Mouse (Mus musculus): Measurements from ENCODE around the gene Pck2. TPM values are rescaled to one million over a fixed set of nuclear protein-coding genes. Genes with fewer than 3 reads are reported as not detected.

Gene Pck2
- polyA plus RNA-seq, 1 experiment from 2014 or later = 23.6 TPM

DNA sequence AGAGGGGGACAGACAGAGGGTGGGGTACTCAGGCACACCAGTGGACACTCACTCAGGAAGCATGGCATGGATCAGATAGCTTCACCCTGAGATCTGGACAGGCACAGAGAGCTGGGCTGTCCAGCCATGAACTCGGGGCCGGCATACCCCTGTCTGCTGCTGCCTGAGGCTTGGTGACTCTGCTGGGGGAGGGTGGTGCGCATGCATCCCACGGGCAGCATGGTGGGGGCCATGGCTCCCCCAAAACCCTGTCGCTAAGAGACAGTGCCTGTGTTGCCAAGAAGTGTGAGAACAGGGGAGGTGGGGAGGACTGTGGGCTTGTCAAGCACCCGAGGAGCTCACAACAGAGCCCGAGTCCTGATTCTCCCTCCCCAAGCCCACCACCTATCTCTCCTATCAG is 29.0 kb upstream of the Pck2 start:
- Histone ChIP-seq H3K9me3 (no peaks in the 10 kb centered on the region), H3K27ac (replicated peaks) (no peak overlapping the region), H3K36me3 (replicated peaks) (no peaks in the 10 kb centered on the region), H3K4me1 (peaks cover 11% of the 10 kb centered on the region), H3K27me3 (replicated peaks; ENCODE audit: low read depth, poor library complexity, severe bottlenecking) (peaks cover 38% of the 10 kb centered on the region), H3K4me3 (no peak overlapping the region)
- WGBS = 68% methylated on average over 7 of the region's 7 CpGs
- DNase-seq (ENCODE audit: low spot score) = no peak

DNA sequence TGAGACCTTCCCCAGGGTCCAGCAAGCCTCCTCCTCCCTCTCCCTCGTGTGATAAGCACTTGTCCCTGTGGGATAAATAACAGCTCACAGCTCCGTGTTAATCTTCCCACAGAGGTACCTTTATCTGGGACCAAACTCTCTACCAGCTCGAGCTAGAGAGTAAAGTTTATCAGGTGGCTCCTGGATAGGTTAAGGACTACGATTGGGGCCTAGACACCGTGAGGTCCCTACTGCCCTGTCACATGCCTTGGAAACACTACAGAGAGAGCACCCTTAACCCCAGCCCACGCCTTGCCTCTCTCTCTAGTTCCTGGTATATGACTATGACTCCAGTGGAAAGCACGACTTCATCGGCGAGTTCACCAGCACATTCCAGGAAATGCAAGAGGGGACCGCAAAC is 26.1 kb upstream of the Pck2 start:
- Histone ChIP-seq H3K9me3 (no peaks in the 10 kb centered on the region), H3K27ac (replicated peaks) (no peak overlapping the region), H3K4me1 (peaks cover 12% of the 10 kb centered on the region), H3K36me3 (replicated peaks) (no peaks in the 10 kb centered on the region), H3K27me3 (replicated peaks; ENCODE audit: low read depth, poor library complexity, severe bottlenecking) (peaks cover 61% of the 10 kb centered on the region), H3K4me3 (no peak overlapping the region)
- WGBS = 74% methylated on average over 10 of the region's 10 CpGs
- no peak for DNase-seq (ENCODE audit: low spot score)

DNA sequence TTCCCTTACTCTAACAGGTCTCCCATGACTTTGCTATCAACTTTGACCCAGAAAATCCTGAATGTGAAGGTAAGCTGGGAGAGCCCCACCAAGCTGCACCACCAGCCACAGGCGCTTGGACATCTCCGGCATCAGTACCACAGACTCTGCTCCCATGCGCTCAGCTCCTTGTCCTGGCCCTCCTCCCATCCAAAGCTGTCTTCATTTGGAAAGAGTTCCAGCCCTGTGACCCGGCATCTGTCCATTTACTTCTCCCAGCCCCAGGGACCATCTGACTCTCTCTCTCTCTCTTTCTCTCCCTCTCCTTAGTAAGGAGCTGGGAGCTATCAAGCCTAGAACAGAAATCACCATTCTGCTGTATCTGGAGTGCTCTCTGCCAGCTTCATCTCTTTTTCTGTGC is 24.2 kb upstream of the Pck2 start:
- H3K4me3 ChIP-seq = no peak overlapping the region
- H3K4me1 ChIP-seq = peaks cover 18% of the 10 kb centered on the region
- WGBS = 90% methylated on average over 4 of the region's 4 CpGs
- DNase-seq (ENCODE audit: low spot score) = no peak
- peaks cover 72% of the 10 kb centered on the region for H3K27me3 ChIP-seq (replicated peaks; ENCODE audit: low read depth, poor library complexity, severe bottlenecking)
- H3K9me3 ChIP-seq = no peaks in the 10 kb centered on the region
- H3K27ac ChIP-seq (replicated peaks) = no peak overlapping the region; the same call in 1 of the 2 replicates
- H3K36me3 ChIP-seq (replicated peaks) = no peaks in the 10 kb centered on the region

DNA sequence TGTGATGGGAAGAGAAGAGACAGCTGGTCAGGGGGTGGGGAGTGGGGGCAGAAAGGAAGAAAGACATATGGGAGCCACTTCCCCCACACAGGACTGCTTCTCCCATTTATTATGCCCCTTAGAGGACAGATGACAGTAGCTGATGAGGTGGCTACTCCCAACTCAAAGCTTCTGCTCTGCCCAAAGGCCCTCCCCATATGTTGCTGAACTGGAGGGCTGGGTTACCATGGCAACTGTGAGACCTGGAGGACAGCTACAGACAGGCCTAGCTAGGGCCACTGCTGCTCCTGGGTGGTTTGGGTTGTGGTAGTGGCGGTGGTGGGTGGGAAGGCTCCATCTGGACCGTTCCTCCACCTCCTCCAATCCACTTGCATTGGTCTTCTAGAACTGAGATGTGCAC is 21.2 kb upstream of the Pck2 start:
- 54% methylated on average over 2 of the region's 2 CpGs for WGBS
- Histone ChIP-seq H3K4me1 (peaks cover 17% of the 10 kb centered on the region), H3K27me3 (replicated peaks; ENCODE audit: low read depth, poor library complexity, severe bottlenecking) (peaks cover 78% of the 10 kb centered on the region), H3K9me3 (no peaks in the 10 kb centered on the region), H3K27ac (replicated peaks) (no peak overlapping the region), H3K4me3 (no peak overlapping the region), H3K36me3 (replicated peaks) (no peaks in the 10 kb centered on the region)
- peak; percentile 47 for DNase-seq (ENCODE audit: low spot score)

DNA sequence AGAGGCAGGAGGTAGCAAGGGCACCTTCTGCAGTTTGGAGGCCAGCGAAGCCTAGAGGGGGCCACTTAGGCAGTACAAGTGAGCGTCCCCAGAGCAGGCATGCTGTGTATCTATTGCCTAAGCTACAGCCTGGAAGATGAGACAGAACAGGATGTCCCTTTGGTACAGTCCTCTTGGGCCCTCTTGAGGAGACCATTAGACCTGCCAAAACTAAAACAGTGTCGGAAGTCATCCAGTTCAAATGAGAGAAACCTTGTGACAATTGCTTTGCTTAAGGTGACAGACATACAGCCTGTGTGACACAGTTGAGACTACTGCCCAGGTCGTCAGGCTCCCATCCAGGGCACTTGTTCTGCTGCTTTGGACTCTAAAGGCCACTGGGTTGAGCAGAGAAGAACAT is 20.5 kb upstream of the Pck2 start:
- H3K27ac ChIP-seq (replicated peaks) = no peak overlapping the region
- WGBS = 64% methylated on average over 4 of the region's 4 CpGs
- H3K36me3 ChIP-seq (replicated peaks) = no peaks in the 10 kb centered on the region
- H3K4me3 ChIP-seq = no peak overlapping the region
- peaks cover 17% of the 10 kb centered on the region for H3K4me1 ChIP-seq
- H3K9me3 ChIP-seq = no peaks in the 10 kb centered on the region
- H3K27me3 ChIP-seq (replicated peaks; ENCODE audit: low read depth, poor library complexity, severe bottlenecking) = peaks cover 85% of the 10 kb centered on the region
- no peak for DNase-seq (ENCODE audit: low spot score)

DNA sequence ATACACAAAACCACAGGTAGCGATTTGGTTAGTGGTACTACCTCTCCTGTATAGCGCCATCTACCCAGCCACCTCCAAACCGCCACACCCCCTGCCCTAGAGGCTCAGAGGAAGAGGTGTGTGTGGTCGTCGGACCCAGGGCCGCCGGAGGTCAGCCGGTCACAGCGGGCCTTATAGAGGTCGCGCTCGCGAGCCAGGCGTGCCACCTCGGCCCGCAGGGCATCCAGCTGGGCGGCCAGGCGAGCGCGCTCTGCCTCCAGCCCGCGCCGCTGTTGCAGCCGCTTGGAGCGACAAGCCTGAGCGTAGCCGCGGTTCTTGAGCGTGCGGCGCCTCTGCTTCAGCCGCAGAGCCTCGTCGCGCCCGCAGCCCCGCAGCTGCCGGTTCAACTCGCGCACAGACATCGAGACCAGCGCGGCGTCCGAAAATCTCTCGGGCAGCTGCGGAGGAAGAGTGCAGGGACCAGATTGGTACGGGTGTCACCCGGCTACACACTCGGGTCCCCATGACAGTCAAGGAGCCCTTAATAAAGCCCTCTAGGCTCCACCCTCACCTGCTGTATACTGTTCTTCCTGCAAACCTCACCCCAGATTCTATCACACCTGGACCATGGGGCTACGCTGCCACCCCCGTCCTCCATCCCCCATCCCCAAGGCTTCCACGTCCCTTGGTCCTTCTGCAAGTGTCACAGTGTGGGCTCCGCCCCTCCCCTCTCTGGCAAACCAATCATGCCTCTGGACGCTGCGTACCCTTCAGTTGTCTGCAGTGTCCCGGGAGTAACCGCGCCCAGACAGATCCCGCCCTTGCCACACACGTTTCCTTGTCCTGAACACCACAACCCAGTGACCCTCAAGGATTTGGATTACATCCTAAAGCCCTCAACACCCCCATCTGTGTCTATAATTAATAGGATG is 19.4 kb upstream of the Pck2 start:
- Histone ChIP-seq H3K27ac (replicated peaks) (0 out of 2 replicates have a peak overlapping the region, but pooled peaks have one; percentile 3), H3K9me3 (no peaks in the 10 kb centered on the region), H3K4me1 (peaks cover 17% of the 10 kb centered on the region), H3K4me3 (peak overlapping the region; percentile 65), H3K36me3 (replicated peaks) (no peaks in the 10 kb centered on the region), H3K27me3 (replicated peaks; ENCODE audit: low read depth, poor library complexity, severe bottlenecking) (peaks cover 86% of the 10 kb centered on the region)
- WGBS = under 1% methylated on average over 61 of the region's 61 CpGs
- peak; percentile 59 for DNase-seq (ENCODE audit: low spot score)

DNA sequence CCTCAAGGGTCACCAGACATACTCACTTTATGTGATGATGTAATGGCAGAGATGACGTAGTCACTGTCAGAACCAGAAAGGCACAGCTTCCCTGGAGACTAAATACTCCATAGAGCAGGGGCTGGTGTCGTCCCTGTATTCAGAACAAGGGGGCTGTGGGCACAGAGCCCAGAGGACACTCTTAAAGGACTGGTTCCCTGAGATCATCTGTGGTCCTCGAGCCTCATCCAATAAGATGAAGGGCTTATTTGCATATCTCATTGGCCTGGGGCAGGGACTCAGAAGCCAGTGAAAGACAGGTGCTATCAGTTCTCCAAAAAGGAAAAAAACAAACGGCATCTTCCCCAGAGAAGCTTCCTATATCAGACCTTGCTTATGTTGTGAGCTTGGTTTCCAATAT is 16.0 kb upstream of the Pck2 start:
- no peaks in the 10 kb centered on the region for H3K36me3 ChIP-seq (replicated peaks)
- peaks cover 14% of the 10 kb centered on the region for H3K4me1 ChIP-seq
- H3K27ac ChIP-seq (replicated peaks) = no peak overlapping the region
- DNase-seq (ENCODE audit: low spot score) = no peak
- H3K9me3 ChIP-seq = no peaks in the 10 kb centered on the region
- 64% methylated on average over 4 of the region's 4 CpGs for WGBS
- H3K27me3 ChIP-seq (replicated peaks; ENCODE audit: low read depth, poor library complexity, severe bottlenecking) = peaks cover 60% of the 10 kb centered on the region
- H3K4me3 ChIP-seq = no peak overlapping the region

DNA sequence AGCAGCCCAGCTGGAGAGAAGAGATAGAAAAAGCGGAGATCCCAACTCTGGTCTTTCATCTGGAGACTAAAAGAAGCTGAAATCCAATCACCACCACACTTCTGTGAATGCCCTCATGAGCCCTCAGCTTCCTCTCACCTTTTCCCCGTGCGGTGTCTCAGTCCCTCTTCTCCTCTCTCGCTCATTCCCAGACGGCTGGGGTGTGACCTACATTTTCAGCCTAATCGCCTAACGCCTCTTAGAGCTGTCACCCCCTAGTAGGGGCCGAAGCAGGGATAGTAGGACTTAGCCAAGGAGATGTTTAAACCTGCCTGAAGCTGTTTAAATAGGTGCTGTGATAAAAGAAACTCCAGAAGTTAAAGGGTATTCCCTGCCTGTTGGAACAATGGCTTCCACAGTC is 15.3 kb upstream of the Pck2 start, which contains the start of gene Nrl:
Gene Nrl, minus strand, starts transcription at position 197 of the 400 bp plus-strand sequence.
- 38% methylated on average over 8 of the region's 8 CpGs for WGBS
- H3K36me3 ChIP-seq (replicated peaks) = no peaks in the 10 kb centered on the region
- no peak for DNase-seq (ENCODE audit: low spot score)
- no peak within 1 kb of the TSS for H3K4me3 ChIP-seq
- peaks cover 60% of the 10 kb centered on the region for H3K27me3 ChIP-seq (replicated peaks; ENCODE audit: low read depth, poor library complexity, severe bottlenecking)
- peaks cover 13% of the 10 kb centered on the region for H3K4me1 ChIP-seq
- no peak within 1 kb of the TSS for H3K27ac ChIP-seq (replicated peaks)
- no peaks in the 10 kb centered on the region for H3K9me3 ChIP-seq

DNA sequence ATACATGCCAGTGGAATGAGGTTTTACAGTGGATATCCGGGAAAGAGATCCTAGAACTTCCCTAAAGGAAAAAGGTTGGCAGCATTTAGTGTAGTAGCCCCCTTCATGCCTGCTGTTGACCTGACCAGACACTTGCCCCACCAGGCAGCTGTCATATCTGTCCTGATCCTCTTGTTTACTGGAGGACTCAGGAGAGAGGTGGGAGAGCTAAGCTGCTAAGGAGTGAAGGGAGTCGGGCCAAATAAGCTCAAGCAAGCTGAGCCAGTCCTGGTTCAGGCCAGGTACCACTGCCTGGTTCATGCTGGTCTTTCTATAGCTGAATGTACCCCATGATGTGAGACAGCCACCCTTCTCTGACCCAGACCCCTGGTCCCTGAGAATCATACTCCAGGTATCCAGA is 13.4 kb upstream of the Pck2 start:
- no peak overlapping the region for H3K4me3 ChIP-seq
- H3K36me3 ChIP-seq (replicated peaks) = no peaks in the 10 kb centered on the region
- H3K9me3 ChIP-seq = no peaks in the 10 kb centered on the region
- WGBS = 80% methylated on average over 2 of the region's 2 CpGs
- no peaks in the 10 kb centered on the region for H3K4me1 ChIP-seq
- H3K27me3 ChIP-seq (replicated peaks; ENCODE audit: low read depth, poor library complexity, severe bottlenecking) = peaks cover 48% of the 10 kb centered on the region
- no peak for DNase-seq (ENCODE audit: low spot score)
- H3K27ac ChIP-seq (replicated peaks) = no peak overlapping the region

DNA sequence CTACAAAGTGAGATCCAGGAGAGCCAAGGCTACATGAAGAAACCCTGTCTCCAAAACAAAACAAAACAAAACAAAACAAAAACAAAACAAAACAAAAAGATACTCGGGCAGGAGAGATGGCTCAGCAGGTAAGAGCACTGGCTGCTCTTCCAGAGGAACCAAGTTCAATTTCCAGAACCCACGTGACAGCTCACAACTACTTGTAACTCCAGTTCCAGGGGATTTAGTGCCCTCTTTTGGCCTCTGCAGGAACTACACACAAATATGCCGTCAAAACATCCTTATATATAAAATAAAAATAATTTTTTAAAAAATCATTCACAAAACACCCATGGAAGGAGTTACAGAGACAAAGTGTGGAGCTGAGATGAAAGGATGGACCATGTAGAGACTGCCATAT is 12.1 kb upstream of the Pck2 start:
- Histone ChIP-seq H3K27me3 (replicated peaks; ENCODE audit: low read depth, poor library complexity, severe bottlenecking) (peaks cover 35% of the 10 kb centered on the region), H3K4me3 (no peak overlapping the region), H3K36me3 (replicated peaks) (no peaks in the 10 kb centered on the region), H3K27ac (replicated peaks) (no peak overlapping the region), H3K4me1 (no peaks in the 10 kb centered on the region), H3K9me3 (no peaks in the 10 kb centered on the region)
- 22% methylated on average over 3 of the region's 3 CpGs for WGBS
- peak; percentile 26 for DNase-seq (ENCODE audit: low spot score)

DNA sequence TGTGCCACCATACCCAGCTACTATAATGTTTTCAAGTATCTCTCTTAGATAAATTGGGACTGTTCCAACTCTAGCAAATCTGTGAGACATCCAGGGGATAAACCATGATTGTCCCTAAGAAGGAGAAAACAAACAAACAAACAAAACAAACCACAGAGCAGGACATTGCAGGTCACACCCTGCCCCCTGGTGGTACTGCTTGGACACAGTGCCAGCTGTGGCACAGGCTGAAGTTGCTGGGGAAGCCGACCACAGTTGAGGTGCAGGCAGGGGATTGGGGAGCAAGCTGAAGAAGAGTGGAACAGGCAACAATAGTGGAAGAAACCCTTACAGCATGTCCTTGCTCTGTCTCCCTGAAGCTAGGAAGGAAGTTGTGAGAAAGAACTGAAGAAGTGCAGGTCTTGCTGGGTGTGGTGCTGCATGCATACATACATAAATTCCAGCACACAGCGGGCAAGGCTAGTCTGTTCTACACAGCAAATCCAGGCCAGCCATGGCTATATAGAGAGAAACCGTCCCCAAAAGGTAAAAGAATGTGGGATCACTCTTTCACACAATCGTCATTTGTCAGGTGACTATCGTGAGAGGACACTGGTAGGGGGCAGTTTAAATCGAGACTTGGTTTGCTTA is 3.8 kb upstream of the Pck2 start:
- Histone ChIP-seq H3K27me3 (replicated peaks; ENCODE audit: low read depth, poor library complexity, severe bottlenecking) (0 out of 2 replicates have a peak, but pooled peaks cover 6% of the 10 kb centered on the region), H3K4me3 (no peak overlapping the region), H3K9me3 (no peaks in the 10 kb centered on the region), H3K36me3 (replicated peaks) (no peaks in the 10 kb centered on the region), H3K27ac (replicated peaks) (no peak overlapping the region), H3K4me1 (peaks cover 18% of the 10 kb centered on the region)
- DNase-seq (ENCODE audit: low spot score) = peak; percentile 43
- WGBS = 54% methylated on average over 6 of the region's 6 CpGs

DNA sequence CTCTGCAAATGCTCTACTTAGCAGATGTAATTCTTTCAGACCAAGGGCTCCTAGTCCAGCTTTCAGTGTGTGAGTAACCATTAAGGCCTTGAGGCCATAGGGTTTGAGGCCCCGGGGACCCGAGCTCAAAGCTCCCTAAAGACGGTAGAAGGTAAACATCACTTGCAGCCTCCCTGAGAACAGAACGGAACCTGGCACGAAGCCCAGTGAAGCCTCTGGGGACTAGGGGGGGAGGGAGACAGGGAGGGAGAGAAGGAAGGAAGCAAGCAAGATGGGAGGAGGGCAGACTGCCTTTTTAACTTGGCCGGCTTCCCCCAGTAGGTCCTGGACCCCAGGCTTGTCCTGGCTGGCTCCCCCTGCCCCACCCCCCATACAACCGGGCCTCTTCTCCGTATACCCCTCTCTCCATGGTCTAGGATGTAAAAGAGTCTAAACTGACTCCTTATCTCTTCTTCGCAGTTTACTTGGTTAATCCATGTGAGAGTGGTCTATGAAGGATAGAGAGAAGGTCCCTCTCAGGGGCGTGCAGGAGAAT is 788 bp downstream of the Pck2 start:
- Histone ChIP-seq H3K27ac (replicated peaks) (peak overlapping the region; percentile 88), H3K27me3 (replicated peaks; ENCODE audit: low read depth, poor library complexity, severe bottlenecking) (0 out of 2 replicates have a peak, but pooled peaks cover 6% of the 10 kb centered on the region)

More for the DNA sequence above, 788 bp downstream of the Pck2 start:
- peak overlapping the region; percentile 75 for H3K4me3 ChIP-seq
- peaks cover 21% of the 10 kb centered on the region for H3K4me1 ChIP-seq
- peaks cover 33% of the 10 kb centered on the region for H3K36me3 ChIP-seq (replicated peaks)
- WGBS = 6% methylated on average over 10 of the region's 10 CpGs
- H3K9me3 ChIP-seq = no peaks in the 10 kb centered on the region
- peak; percentile 66 for DNase-seq (ENCODE audit: low spot score)

Measured in embryonic facial prominence, embryonic 10.5 days (tissue).